Mouse (Mus musculus): ENCODE data around the gene Parp6.

GRCm38 (mm10) chr9:59601661-59602060, 15.4 kb upstream of the Parp6 start:
- no peak for TF ChIP-seq POLR2A (IDR thresholded peaks at IDR 0.05; ENCODE audit: control insufficient read depth, low read depth, low read length)
- TF ChIP-seq CTCF (IDR thresholded peaks at IDR 0.05; ENCODE audit: control insufficient read depth, insufficient read depth, insufficient replicate concordance, low read depth, low read length), result no peak
